Mouse (Mus musculus): ENCODE measurements around the gene Taf6l. TPM values are rescaled to one million over a fixed set of nuclear protein-coding genes. Genes with fewer than 3 reads are reported as not detected.
"Not testable (repeated sequence)": the region's sequence is repeated elsewhere in the genome, so short reads cannot be mapped to it uniquely, and the experiment has no call there.

Taf6l gene
- polyA plus RNA-seq, 1 experiment from 2014 or later: 32.6 TPM

DNA sequence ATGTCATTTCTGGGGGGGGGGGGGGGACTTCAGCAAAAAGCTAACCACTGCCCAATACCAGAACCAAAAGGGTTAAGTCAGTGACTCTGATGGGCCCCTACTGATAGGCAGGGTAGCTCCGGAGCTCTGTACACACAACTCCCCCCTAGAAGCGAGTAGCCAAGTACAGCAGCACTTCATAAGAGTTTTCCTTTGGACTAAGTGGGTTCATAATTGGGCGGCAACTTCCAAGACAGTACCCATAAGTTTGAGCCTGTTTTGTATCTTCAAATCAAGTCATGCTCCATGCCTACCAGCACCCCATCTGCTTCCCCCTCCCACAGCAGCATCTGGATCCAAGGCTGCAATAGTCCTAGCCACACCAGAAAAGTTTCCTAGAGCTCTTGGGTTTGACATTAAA, 30.6 kb downstream of the Taf6l start:
- Histone ChIP-seq H3K36me3 (replicated peaks) (peaks cover 23% of the 10 kb centered on the region), H3K9me3 (no peaks in the 10 kb centered on the region), H3K4me2 (peak overlapping the region; percentile 61; the same call in 1 of the 2 replicates), H3K27ac (no peak overlapping the region), H3K27me3 (replicated peaks) (no peaks in the 10 kb centered on the region), H3K4me3 (no peak overlapping the region), H3K9ac (no peak overlapping the region), H3K4me1 (peaks cover 28% of the 10 kb centered on the region)
- 80% methylated on average over 3 of the region's 3 CpGs for WGBS
- no peak for ATAC-seq (replicated peaks)

DNA sequence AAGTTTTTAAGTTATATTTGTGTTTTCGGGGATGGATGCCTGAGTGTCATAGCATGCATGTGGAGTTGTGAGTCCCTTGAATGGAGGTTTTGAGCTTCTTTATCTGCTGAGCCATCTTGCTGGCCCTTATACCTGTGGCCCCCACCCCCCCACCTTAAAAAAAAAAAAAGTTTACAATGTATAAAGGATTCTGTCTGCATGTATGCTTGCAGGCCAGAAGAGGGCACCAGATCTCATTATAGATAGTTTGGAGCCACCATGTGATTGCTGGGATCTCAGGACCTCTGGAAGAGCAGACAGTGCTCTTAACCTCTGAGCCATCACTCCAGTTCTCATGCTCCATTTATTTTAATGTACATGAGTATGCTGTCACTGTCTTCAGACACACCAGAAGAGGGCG, 38.8 kb downstream of the Taf6l start:
- Histone ChIP-seq H3K4me1 (peaks cover 10% of the 10 kb centered on the region), H3K9me3 (no peaks in the 10 kb centered on the region), H3K9ac (no peak overlapping the region), H3K4me2 (no peak overlapping the region), H3K36me3 (replicated peaks) (peaks cover 72% of the 10 kb centered on the region), H3K4me3 (no peak overlapping the region), H3K27ac (no peak overlapping the region), H3K27me3 (replicated peaks) (no peaks in the 10 kb centered on the region)
- 71% methylated on average over 2 of the region's 2 CpGs for WGBS
- no peak for ATAC-seq (replicated peaks)

- peaks cover 62% of the 10 kb centered on the region for H3K36me3 ChIP-seq (replicated peaks)
These were observed 40.8 kb downstream of the Taf6l start for GRCm38 (mm10) chr19:8745382-8745781.

GRCm38 (mm10) chr19:8742176-8742575, 44.0 kb downstream of the Taf6l start:
- Histone ChIP-seq H3K9me3 (no peaks in the 10 kb centered on the region), H3K9ac (peak overlapping the region; percentile 71), H3K4me1 (peaks cover 25% of the 10 kb centered on the region), H3K36me3 (replicated peaks) (peaks cover 46% of the 10 kb centered on the region), H3K27ac (peak overlapping the region; percentile 97), H3K4me2 (peak overlapping the region; percentile 93), H3K4me3 (peak overlapping the region; percentile 75), H3K27me3 (replicated peaks) (no peaks in the 10 kb centered on the region)
- ATAC-seq (replicated peaks): no peak
- 32% methylated on average over 14 of the region's 14 CpGs for WGBS

More at GRCm38 (mm10) chr19:8745382-8745781, 40.8 kb downstream of the Taf6l start:
- no peak overlapping the region for H3K4me3 ChIP-seq
- ATAC-seq (replicated peaks): no peak
- no peak overlapping the region for H3K4me2 ChIP-seq
- peaks cover 23% of the 10 kb centered on the region for H3K4me1 ChIP-seq
- H3K9ac ChIP-seq: no peak overlapping the region
- WGBS: 95% methylated on average over 1 of the region's 1 CpGs
- no peak overlapping the region for H3K27ac ChIP-seq
- no peaks in the 10 kb centered on the region for H3K27me3 ChIP-seq (replicated peaks)
- no peaks in the 10 kb centered on the region for H3K9me3 ChIP-seq

GRCm38 (mm10) chr19:8741243-8741869, 44.9 kb downstream of the Taf6l start, which contains the start of gene Stx5a:
Stx5a (plus strand) TSS chr19:8741413.
- Histone ChIP-seq H3K9ac (peak within 1 kb of the TSS; percentile 71), H3K4me2 (peak within 1 kb of the TSS; percentile 93), H3K4me3 (peak within 1 kb of the TSS; percentile 75), H3K27me3 (replicated peaks) (no peaks in the 10 kb centered on the region), H3K36me3 (replicated peaks) (peaks cover 38% of the 10 kb centered on the region), H3K9me3 (no peaks in the 10 kb centered on the region), H3K4me1 (peaks cover 31% of the 10 kb centered on the region), H3K27ac (peak within 1 kb of the TSS; percentile 97)
- under 1% methylated on average over 36 of the region's 36 CpGs for WGBS
- peak; percentile 98 for ATAC-seq (replicated peaks)

GRCm38 (mm10) chr19:8740603-8741002, 45.6 kb downstream of the Taf6l start, which contains the start of gene 1700092M07Rik:
1700092M07Rik (plus strand) TSS chr19:8740718.
- Histone ChIP-seq H3K4me1 (peaks cover 34% of the 10 kb centered on the region), H3K27me3 (replicated peaks) (no peaks in the 10 kb centered on the region), H3K36me3 (replicated peaks) (peaks cover 32% of the 10 kb centered on the region), H3K27ac (peak within 1 kb of the TSS; percentile 97), H3K9me3 (no peaks in the 10 kb centered on the region), H3K4me2 (peak within 1 kb of the TSS; percentile 93), H3K9ac (peak within 1 kb of the TSS; percentile 71), H3K4me3 (peak within 1 kb of the TSS; percentile 75)
- 69% methylated on average over 14 of the region's 14 CpGs for WGBS
- ATAC-seq (replicated peaks): no peak

DNA sequence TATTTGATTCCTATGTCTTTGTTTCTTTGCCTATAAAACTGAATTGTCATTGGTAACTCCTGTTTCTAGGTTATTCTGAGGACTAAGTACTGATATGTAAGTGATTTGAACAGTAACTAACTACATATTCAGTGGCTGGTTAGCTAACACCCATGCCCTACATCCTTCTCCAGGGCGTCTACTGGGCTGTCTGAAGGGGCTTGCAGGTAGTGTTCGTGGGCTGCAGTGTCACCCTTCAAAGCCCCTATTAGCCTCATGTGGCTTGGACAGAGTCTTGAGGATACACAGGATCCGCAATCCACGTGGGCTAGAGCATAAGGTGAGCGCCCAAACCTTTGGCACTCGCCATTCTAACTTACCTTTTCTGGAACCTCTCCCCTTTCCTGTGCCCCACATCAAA, 46.6 kb downstream of the Taf6l start:
- H3K4me2 ChIP-seq: no peak overlapping the region
- no peak overlapping the region for H3K4me3 ChIP-seq
- peaks cover 39% of the 10 kb centered on the region for H3K4me1 ChIP-seq
- no peak for ATAC-seq (replicated peaks)
- no peak overlapping the region for H3K27ac ChIP-seq
- peaks cover 23% of the 10 kb centered on the region for H3K36me3 ChIP-seq (replicated peaks)
- H3K9me3 ChIP-seq: no peaks in the 10 kb centered on the region
- no peaks in the 10 kb centered on the region for H3K27me3 ChIP-seq (replicated peaks)
- H3K9ac ChIP-seq: no peak overlapping the region
- 94% methylated on average over 6 of the region's 6 CpGs for WGBS

GRCm38 (mm10) chr19:8738911-8739310, 47.3 kb downstream of the Taf6l start:
- no peak for ATAC-seq (replicated peaks)
- no peak overlapping the region for H3K9ac ChIP-seq
- no peak overlapping the region for H3K4me3 ChIP-seq
- no peaks in the 10 kb centered on the region for H3K9me3 ChIP-seq
- H3K4me1 ChIP-seq: peaks cover 39% of the 10 kb centered on the region
- 91% methylated on average over 7 of the region's 7 CpGs for WGBS
- H3K27ac ChIP-seq: no peak overlapping the region
- peaks cover 23% of the 10 kb centered on the region for H3K36me3 ChIP-seq (replicated peaks)
- H3K27me3 ChIP-seq (replicated peaks): no peaks in the 10 kb centered on the region
- H3K4me2 ChIP-seq: no peak overlapping the region

DNA sequence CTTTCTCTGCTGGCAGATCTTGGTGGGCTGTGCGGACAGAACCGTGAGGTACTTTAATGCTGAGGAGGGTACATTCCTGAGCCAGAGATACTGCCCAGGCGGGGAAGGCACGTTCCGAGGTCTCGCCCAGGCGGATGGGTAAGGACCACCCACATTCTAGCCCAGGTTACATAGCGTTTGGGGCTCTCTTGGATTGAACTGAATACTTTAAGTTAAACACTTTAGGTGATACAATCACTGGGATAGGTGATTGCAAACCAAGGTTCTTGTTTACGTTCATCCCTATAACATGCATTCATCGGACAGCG, 50.1 kb downstream of the Taf6l start:
- no peak for ATAC-seq (replicated peaks)
- Histone ChIP-seq H3K27me3 (replicated peaks) (no peaks in the 10 kb centered on the region), H3K36me3 (replicated peaks) (peaks cover 15% of the 10 kb centered on the region; the same call in 1 of the 2 replicates), H3K9ac (peak overlapping the region; percentile 61), H3K9me3 (no peaks in the 10 kb centered on the region), H3K4me2 (peak overlapping the region; percentile 75), H3K4me1 (peaks cover 24% of the 10 kb centered on the region), H3K27ac (peak overlapping the region; percentile 86; the same call in 1 of the 2 replicates), H3K4me3 (peak overlapping the region; percentile 87)
- WGBS: 3% methylated on average over 11 of the region's 11 CpGs

GRCm38 (mm10) chr19:8735389-8736159, 50.6 kb downstream of the Taf6l start, which contains the start of gene Wdr74:
Wdr74 (plus strand) TSS chr19:8735827.
- Histone ChIP-seq H3K36me3 (replicated peaks) (peaks cover 15% of the 10 kb centered on the region; the same call in 1 of the 2 replicates), H3K27ac (peak within 1 kb of the TSS; percentile 86), H3K4me3 (peak within 1 kb of the TSS; percentile 87), H3K9ac (peak within 1 kb of the TSS; percentile 61), H3K9me3 (no peaks in the 10 kb centered on the region), H3K4me2 (peak within 1 kb of the TSS; percentile 75), H3K4me1 (peaks cover 18% of the 10 kb centered on the region), H3K27me3 (replicated peaks) (no peaks in the 10 kb centered on the region)
- peak; percentile 95 for ATAC-seq (replicated peaks)
- WGBS: under 1% methylated on average over 32 of the region's 32 CpGs

- Histone ChIP-seq H3K36me3 (replicated peaks) (peaks cover 9% of the 10 kb centered on the region; the same call in 1 of the 2 replicates), H3K9ac (no peak overlapping the region), H3K4me3 (no peak overlapping the region), H3K4me1 (peaks cover 14% of the 10 kb centered on the region), H3K9me3 (no peaks in the 10 kb centered on the region), H3K27me3 (replicated peaks) (no peaks in the 10 kb centered on the region), H3K4me2 (no peak overlapping the region), H3K27ac (no peak overlapping the region)
- ATAC-seq (replicated peaks): no peak
- WGBS: 77% methylated on average over 3 of the region's 3 CpGs
These were observed 51.9 kb downstream of the Taf6l start for GRCm38 (mm10) chr19:8734334-8734733.

DNA sequence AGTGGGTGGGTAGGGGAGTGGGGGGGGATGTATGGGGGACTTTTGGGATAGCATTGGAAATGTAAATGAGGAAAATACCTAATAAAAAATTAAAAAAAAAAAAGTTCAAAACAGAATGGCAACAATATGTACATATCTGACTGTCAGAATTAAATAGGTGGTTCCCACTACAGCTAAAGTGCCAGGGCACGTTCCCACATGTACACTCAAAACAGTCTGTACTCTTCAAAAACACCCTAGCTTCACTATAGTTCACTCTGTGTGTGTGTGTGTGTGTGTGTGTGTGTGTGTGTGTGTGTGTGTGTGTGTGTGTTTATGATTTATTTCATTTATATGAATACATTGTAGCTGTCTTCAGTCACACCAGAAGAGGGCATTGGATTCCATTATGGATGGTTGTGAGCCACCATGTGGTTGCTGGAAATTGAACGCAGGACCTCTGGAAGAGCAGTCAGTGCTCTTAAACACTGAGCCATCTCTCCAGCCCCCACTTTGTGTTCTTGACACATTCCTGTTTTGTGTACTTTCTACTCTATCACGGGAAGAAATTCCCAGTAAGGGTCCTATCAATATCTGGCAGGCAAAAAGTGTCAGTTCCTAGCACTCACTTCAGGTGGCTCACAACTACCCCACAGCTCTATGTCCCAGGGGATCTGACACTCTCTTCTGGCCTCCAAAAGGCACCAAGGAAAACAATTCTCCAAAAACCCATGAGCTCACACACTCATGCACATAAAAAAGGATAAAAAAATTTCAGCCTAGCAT, 57.7 kb downstream of the Taf6l start:
- ATAC-seq (replicated peaks); H3K4me3 ChIP-seq; H3K27ac ChIP-seq; H3K9ac ChIP-seq; H3K36me3 ChIP-seq (replicated peaks); H3K27me3 ChIP-seq (replicated peaks); H3K9me3 ChIP-seq; H3K4me2 ChIP-seq: not testable (repeated sequence)
- whole genome bisulfite sequencing: 56% methylated on average over 3 of the region's 3 CpGs
- peaks cover 15% of the 10 kb centered on the region for H3K4me1 ChIP-seq

Measured in midbrain, embryonic 15.5 days (tissue).